Mouse (Mus musculus) hindbrain, embryonic 12.5 days (tissue): ENCODE results near the gene Ube2v1. TPM values are rescaled to one million over a fixed set of nuclear protein-coding genes. Genes with fewer than 3 reads are reported as not detected.
A peak's percentile ranks its signal among the peaks of the same experiment; 100 is the strongest.

ENCODE experiments used
- ATAC-seq: fragments of 200-750 bp; cut with Nextera tagmentation; 2 replicates; pipeline ENCODE4 v1.8.0; 2017; ENCODE audit warnings: moderate TSS enrichment; ENCODE audit not compliant: low FRiP score
- H3K27ac ChIP-seq: fragments of 300-500 bp; sonication (generic); 2 replicates; pipeline ENCODE4 v1.5.1; 2016; ENCODE audit warnings: mild to moderate bottlenecking
- H3K27me3 ChIP-seq: fragments of 300-500 bp; sonication (generic); 2 replicates; pipeline ENCODE4 v1.6.1; 2016; ENCODE audit warnings: mild to moderate bottlenecking
- H3K36me3 ChIP-seq: fragments of 300-500 bp; sonication (generic); 2 replicates; pipeline ENCODE4 v1.6.1; 2016; ENCODE audit warnings: mild to moderate bottlenecking
- H3K4me1 ChIP-seq: fragments of 300-500 bp; sonication (generic); 2 replicates; pipeline ENCODE4 v1.6.1; 2016
- H3K4me2 ChIP-seq: fragments of 300-500 bp; sonication (generic); replicated peaks from 2 replicates; pipeline ENCODE4 v1.6.1; 2016; ENCODE audit warnings: mild to moderate bottlenecking
- H3K4me3 ChIP-seq: fragments of 300-500 bp; sonication (generic); 2 replicates; pipeline ENCODE4 v1.5.1; 2016; ENCODE audit warnings: mild to moderate bottlenecking
- H3K9ac ChIP-seq: fragments of 300-500 bp; sonication (generic); 2 replicates; pipeline ENCODE4 v1.6.1; 2016; ENCODE audit warnings: mild to moderate bottlenecking, moderate library complexity
- H3K9me3 ChIP-seq: fragments of 300-500 bp; sonication (generic); replicated peaks from 2 replicates; pipeline ENCODE4 v1.6.1; 2016; ENCODE audit warnings: mild to moderate bottlenecking
- WGBS: fragments of 180-500 bp; shearing (Covaris S2); methylation state at CpG from one replicate; pipeline ENCODE4 v1.1.7; 2016; 5-methylcytosine and 5-hydroxymethylcytosine counted together
- polyA plus RNA-seq: library from polyadenylated mRNA; unstranded; fragments of >200 nt; fragmentation: Nextera tagmentation; extraction: Ambion mirVana; gene quantifications from 2 replicates; pipeline ENCODE4 v1.2.1, GENCODE M21; 2016

Ube2v1 gene
- polyA plus RNA-seq, 1 experiment from 2014 or later, result 291 TPM

DNA sequence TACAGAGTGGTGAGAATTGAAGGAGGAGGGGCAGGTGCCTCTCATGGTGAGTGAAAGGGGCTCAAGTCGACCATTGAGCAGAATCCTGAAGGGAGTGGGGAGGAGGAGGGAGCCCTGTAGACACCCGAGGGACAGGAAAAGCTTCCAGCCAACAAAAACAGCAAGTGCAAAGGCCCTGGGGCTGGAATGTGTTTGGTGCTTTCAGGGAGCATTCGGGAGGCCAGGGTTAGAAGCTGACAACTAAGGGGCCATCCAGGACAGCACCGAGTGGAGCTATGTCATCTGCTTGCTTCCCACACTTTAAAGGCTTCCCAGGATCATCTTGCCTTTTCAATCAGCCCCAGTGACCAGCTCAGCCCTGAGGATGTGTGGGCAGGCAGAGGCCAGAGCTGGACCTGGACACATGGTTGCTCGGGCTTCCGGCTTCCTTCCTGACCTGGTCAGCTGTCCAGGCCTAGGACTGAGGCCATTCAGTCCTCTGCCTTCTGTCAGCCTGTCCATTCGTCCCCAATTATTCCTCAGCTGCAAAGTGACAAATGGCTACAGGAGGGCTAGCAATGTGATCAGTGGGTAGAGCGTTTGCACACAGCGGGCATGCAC, 54.6 kb downstream of the Ube2v1 start:
- peaks cover 6% of the 10 kb centered on the region; the same call in 1 of the 2 replicates for H3K4me1 ChIP-seq
- WGBS, result 64% methylated on average over 9 of the region's 9 CpGs
- H3K27ac ChIP-seq, result no peak overlapping the region

DNA sequence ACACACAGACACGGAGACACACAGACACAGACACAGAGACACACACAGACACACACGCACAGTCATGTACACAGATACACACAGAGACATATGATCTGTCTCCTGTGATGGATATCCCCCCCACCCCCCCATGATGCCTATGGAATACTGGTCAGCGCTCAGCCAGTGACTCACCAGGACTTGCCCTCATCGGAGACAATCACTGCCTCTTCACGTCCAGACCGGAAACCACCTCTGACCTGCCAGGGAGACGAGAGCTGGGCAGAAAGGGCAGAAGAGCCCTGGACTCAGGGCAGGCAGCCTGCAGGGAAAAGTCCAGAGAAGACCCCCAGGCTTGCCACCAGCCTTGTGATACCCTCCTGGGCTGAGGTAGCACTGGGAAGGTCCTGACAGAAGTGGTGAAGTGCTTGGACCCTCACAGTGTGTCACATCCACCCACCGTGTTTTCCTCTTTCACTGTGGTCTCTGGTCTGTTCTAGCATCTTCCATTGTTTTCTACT, 55.7 kb downstream of the Ube2v1 start:
- WGBS, result 72% methylated on average over 8 of the region's 8 CpGs

More for the DNA sequence above, 54.6 kb downstream of the Ube2v1 start:
- ATAC-seq, result no peak
- H3K4me3 ChIP-seq, result no peak overlapping the region
- no peak overlapping the region for H3K9ac ChIP-seq
- 0 out of 2 replicates have a peak, but pooled peaks cover 2% of the 10 kb centered on the region for H3K27me3 ChIP-seq
- no peaks in the 10 kb centered on the region for H3K36me3 ChIP-seq
- no peak overlapping the region for H3K4me2 ChIP-seq
- no peaks in the 10 kb centered on the region for H3K9me3 ChIP-seq

DNA sequence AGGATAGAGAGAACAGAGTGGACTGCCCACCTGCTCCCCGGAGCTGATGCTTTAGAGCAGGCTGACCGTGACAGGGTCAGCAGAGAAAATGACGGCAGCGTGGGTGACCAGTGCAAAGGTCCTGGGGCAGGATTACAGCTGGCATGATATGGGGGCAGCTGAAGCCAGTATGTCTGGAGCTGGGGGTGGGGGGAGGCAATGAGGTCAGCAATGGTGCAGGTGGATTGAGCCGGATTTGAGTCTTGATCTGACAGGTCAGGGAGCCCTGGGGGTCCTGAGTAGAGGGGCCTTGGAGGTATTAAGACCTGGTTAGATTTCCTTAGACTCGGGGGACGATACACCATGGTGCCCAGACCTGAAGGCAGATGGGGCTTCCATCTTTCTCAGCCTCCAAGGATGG, 56.3 kb downstream of the Ube2v1 start:
- Histone ChIP-seq H3K27ac (no peak overlapping the region), H3K9ac (no peak overlapping the region), H3K27me3 (0 out of 2 replicates have a peak, but pooled peaks cover 2% of the 10 kb centered on the region), H3K9me3 (no peaks in the 10 kb centered on the region), H3K4me2 (no peak overlapping the region), H3K36me3 (no peaks in the 10 kb centered on the region), H3K4me1 (peaks cover 6% of the 10 kb centered on the region; the same call in 1 of the 2 replicates), H3K4me3 (no peak overlapping the region)
- 87% methylated on average over 7 of the region's 7 CpGs for WGBS
- ATAC-seq, result no peak

More for the DNA sequence above, 55.7 kb downstream of the Ube2v1 start:
- no peak overlapping the region for H3K9ac ChIP-seq
- H3K4me3 ChIP-seq, result no peak overlapping the region
- no peak for ATAC-seq
- no peaks in the 10 kb centered on the region for H3K36me3 ChIP-seq
- peaks cover 6% of the 10 kb centered on the region; the same call in 1 of the 2 replicates for H3K4me1 ChIP-seq
- H3K27me3 ChIP-seq, result 0 out of 2 replicates have a peak, but pooled peaks cover 2% of the 10 kb centered on the region
- H3K4me2 ChIP-seq, result no peak overlapping the region
- H3K27ac ChIP-seq, result no peak overlapping the region
- H3K9me3 ChIP-seq, result no peaks in the 10 kb centered on the region

DNA sequence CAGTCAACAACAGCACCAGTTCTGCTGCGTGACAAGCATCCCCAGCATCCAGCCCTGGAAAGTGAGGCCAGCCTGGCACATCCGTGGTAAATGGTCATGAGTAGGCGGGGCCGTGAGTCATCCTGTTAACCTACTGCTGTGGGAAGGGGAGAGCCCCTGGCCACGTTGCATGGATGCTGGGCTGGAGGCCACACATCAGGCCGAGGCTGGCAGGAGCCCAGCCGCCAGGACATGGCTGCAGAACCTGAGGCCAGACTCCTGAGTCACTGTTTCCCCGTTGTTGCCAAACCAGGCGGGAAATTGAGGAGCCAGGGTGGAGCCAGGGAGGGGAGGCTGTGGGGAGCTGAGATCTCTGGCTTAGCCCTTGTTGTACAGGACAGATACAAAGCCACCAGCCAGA, 57.1 kb downstream of the Ube2v1 start:
- Histone ChIP-seq H3K9ac (no peak overlapping the region), H3K4me1 (peaks cover 12% of the 10 kb centered on the region), H3K27ac (no peak overlapping the region), H3K4me3 (no peak overlapping the region), H3K27me3 (0 out of 2 replicates have a peak, but pooled peaks cover 2% of the 10 kb centered on the region), H3K36me3 (no peaks in the 10 kb centered on the region), H3K9me3 (no peaks in the 10 kb centered on the region), H3K4me2 (no peak overlapping the region)
- WGBS, result 74% methylated on average over 9 of the region's 9 CpGs
- ATAC-seq, result no peak

DNA sequence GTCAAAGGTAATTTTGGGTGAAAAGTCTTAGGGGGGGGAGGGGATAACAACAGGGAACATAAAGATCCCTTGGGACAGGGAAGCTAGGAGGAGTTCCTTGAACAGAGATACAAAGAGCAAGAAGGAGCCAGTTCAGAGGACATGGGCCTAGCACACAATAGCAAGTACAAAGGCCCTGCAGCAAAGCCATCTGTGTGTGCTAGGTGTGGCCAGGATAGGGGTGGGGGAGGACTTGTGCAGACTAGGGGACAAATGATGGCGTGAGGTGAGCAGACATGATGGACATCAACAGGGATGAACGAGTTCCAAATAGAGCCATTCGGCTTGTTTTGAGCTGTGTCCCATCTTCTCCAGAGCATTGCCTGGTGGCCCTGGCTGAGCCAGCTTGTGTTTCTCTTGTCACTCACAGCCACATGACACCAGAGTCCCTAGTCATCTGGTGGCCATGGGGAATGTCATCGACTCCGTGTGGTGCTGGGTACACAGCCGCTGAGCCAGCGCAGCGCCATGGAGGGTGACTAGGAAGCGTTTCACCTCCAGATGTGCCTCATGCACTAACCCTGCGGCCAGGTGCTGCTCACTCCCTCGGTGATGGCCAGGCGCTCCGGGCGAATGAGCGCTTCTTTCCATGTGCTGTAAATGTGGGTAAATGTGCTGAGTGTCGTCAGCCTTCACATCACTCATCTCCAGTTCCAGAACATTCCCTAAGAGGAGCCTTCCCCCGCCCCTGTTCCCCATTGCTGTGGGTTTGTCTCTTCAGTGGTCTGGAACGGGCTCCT, 60.3 kb downstream of the Ube2v1 start:
- ATAC-seq, result no peak
- H3K4me1 ChIP-seq, result peaks cover 5% of the 10 kb centered on the region
- no peaks in the 10 kb centered on the region for H3K9me3 ChIP-seq
- 82% methylated on average over 18 of the region's 18 CpGs for WGBS
- H3K4me2 ChIP-seq, result no peak overlapping the region
- no peak overlapping the region for H3K4me3 ChIP-seq
- H3K27ac ChIP-seq, result no peak overlapping the region
- no peak overlapping the region for H3K9ac ChIP-seq
- H3K36me3 ChIP-seq, result no peaks in the 10 kb centered on the region
- H3K27me3 ChIP-seq, result 0 out of 2 replicates have a peak, but pooled peaks cover 2% of the 10 kb centered on the region

DNA sequence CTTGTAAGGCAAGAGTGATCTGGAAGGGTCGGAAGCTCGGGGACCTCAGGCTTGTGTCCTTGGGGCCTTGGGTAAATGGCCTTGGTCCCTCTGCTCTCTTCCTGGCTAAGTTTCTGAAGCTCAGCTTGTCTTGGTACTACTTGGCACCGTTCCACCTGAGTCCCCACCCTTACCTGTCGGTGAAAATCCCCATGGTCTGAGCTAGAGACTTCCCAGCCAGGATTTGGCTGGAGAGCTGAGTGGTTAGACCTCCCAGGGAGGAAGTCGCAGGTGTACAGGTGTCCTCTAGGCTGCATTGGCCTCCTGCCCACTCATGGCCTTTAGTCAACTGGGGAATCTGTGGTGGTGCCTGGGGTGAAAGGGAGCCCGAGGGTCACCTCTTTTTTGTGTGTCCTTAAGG, 61.1 kb downstream of the Ube2v1 start:
- H3K9me3 ChIP-seq, result no peaks in the 10 kb centered on the region

DNA sequence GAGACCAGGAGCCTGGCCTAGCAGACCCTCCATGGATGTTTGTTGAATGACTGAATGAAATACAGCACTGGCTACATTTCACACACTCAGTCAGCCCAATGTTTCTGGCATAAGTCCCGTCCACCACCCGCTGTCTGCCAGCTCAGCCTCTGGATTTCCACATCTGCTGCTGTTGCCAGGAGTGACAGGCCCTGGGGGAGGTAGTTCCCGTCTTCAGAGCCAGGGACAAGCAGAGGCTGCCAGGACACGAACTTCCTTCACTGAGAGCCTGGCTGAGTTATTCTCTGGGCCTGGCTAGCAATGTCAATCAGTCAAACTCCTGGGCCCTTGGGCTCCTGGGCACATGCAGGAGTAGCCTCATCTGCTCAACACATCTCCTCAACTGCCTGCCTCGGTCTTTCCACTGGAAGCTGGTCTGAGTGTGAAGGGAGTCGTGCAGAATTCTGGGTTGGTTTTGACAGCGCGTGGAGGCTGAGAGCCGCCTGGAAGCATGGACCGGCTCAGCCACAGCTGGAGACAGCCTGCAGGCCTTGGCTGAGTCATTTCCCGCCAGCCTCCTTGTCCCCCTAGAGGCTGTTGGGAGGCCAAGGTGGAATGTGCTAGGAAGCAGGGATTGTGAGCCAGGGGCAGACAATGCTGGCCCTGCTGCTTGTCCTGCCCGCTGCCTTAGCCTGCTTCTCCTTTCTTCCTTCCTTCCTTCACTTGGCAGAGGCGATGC, 61.8 kb downstream of the Ube2v1 start:
- no peak overlapping the region for H3K4me2 ChIP-seq

More for the DNA sequence above, 61.1 kb downstream of the Ube2v1 start:
- no peaks in the 10 kb centered on the region for H3K36me3 ChIP-seq
- H3K4me1 ChIP-seq, result peaks cover 6% of the 10 kb centered on the region
- no peak overlapping the region for H3K4me2 ChIP-seq
- WGBS, result 87% methylated on average over 6 of the region's 6 CpGs
- H3K27ac ChIP-seq, result no peak overlapping the region
- no peak overlapping the region for H3K4me3 ChIP-seq
- no peak for ATAC-seq
- H3K27me3 ChIP-seq, result no peaks in the 10 kb centered on the region
- no peak overlapping the region for H3K9ac ChIP-seq

DNA sequence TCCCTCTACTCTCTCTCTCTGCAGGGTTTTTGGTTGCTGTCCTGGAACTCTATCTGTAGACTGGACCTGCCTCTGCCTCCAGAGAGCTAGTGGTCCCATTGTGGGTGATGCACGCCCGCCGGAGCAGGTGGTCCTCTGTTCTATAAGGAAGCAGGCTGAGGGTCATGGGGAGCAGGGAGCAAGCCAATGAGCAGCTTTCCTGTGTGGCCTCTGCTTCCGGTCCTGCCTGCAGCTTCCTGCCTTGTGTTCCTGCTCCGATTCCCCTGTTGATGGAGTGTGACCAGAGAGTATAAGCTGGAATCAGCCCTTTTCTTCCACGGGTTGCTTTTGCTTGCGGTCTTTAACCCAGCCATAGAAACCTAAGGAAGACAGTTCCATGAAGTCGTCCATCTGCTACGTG, 63.8 kb downstream of the Ube2v1 start:
- Histone ChIP-seq H3K9ac (no peak overlapping the region), H3K9me3 (no peaks in the 10 kb centered on the region), H3K4me3 (no peak overlapping the region), H3K36me3 (no peaks in the 10 kb centered on the region), H3K4me1 (peaks cover 31% of the 10 kb centered on the region), H3K4me2 (no peak overlapping the region), H3K27me3 (peaks cover 1% of the 10 kb centered on the region; the same call in 1 of the 2 replicates), H3K27ac (no peak overlapping the region)
- WGBS, result 80% methylated on average over 9 of the region's 9 CpGs
- ATAC-seq, result no peak

More for the DNA sequence above, 61.8 kb downstream of the Ube2v1 start:
- Histone ChIP-seq H3K4me1 (peaks cover 13% of the 10 kb centered on the region), H3K9ac (no peak overlapping the region), H3K4me3 (no peak overlapping the region), H3K36me3 (no peaks in the 10 kb centered on the region), H3K27ac (peak overlapping the region; percentile 35; the same call in 1 of the 2 replicates), H3K9me3 (no peaks in the 10 kb centered on the region), H3K27me3 (no peaks in the 10 kb centered on the region)
- 62% methylated on average over 13 of the region's 13 CpGs for WGBS
- ATAC-seq, result no peak

DNA sequence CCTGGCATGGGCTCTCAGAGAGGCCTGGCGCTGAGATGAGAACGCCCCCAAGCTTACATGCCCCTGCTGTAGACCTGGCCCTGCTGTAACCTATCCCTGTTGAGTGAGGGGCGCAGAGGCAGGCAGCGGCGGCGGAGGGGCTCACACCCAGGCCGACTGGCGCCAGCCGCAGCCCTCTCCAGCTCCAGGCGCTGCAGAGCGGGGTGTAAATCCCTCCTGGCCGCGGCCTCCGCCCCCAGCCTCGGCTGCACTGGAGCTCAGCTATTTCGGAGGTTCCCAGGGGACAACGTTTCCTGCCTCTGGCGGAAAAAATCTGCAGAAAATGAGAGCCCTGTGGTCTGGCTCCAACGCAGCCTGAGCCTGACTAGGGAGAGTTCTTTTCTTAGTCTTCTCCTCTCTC, 66.2 kb downstream of the Ube2v1 start:
- H3K9me3 ChIP-seq, result no peaks in the 10 kb centered on the region
- peaks cover 4% of the 10 kb centered on the region; the same call in 1 of the 2 replicates for H3K27me3 ChIP-seq
- H3K36me3 ChIP-seq, result no peaks in the 10 kb centered on the region
- peaks cover 45% of the 10 kb centered on the region for H3K4me1 ChIP-seq
- peak overlapping the region; percentile 71 for H3K27ac ChIP-seq
- no peak for ATAC-seq
- 23% methylated on average over 18 of the region's 19 CpGs for WGBS
- H3K4me2 ChIP-seq, result peak overlapping the region; percentile 33; the same call in 1 of the 2 replicates
- no peak overlapping the region for H3K4me3 ChIP-seq
- 0 out of 2 replicates have a peak overlapping the region, but pooled peaks have one; percentile 5 for H3K9ac ChIP-seq

DNA sequence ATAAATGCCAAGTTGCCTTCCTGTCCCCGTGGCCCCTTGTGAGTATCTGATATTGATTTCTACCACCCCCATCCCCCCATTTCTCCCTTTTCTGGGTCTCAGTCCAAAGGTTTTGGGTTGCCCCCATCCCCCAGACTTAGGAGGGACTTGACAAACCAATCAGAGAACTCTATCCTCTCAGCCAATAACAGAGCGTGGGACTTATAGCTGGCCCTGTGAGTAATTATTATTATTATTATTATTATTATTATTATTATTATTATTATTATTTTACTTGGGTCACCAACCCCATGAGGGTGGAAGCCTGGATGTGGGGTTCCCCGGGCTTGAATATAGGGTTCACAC, 66.6 kb downstream of the Ube2v1 start:
- Histone ChIP-seq H3K4me2 (no peak overlapping the region), H3K27me3 (peaks cover 6% of the 10 kb centered on the region), H3K27ac (peak overlapping the region; percentile 71; the same call in 1 of the 2 replicates), H3K4me1 (peaks cover 45% of the 10 kb centered on the region), H3K36me3 (no peaks in the 10 kb centered on the region), H3K9ac (no peak overlapping the region), H3K4me3 (no peak overlapping the region), H3K9me3 (no peaks in the 10 kb centered on the region)
- WGBS, result 64% methylated on average over 3 of the region's 3 CpGs
- ATAC-seq, result no peak

DNA sequence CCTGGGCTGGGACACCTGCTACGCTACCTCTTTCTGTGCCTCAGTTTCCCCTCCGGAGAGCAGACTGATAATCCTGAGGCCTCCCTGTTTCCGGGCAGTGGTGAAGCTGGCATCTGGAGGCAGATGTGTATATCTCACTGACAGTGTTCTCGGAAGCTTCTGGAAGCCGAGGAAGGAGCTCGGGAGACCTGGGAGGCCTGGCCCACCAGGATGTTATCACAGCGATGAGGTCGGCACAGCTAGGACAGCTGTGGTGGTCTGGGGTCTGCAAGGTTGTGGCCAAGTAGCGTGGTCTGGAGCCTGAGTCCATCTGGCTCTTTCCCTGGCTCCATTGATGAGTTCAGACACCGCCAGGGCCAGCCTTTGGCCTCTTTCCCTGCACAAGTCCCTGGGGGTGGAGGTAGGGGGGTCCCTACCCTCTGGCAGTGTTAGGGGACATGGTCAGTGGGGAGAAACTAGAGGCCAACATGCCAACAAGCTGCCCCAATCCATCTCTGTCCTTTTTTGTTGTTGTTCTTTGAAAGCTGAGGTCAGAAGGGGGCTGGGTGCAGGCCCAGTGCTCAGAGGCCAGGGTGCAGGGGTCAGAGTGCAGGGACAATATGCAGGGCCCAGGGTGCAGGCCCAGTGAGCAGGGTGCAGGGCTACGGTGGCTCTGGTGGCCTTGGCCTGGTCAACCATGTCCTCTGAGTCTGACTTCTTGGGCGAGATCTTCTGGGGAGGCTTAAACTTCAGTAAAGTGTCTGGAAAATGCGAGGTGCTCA, 67.2 kb downstream of the Ube2v1 start:
- Histone ChIP-seq H3K9ac (no peak overlapping the region), H3K27ac (peak overlapping the region; percentile 12; the same call in 1 of the 2 replicates), H3K9me3 (no peaks in the 10 kb centered on the region), H3K4me1 (peaks cover 47% of the 10 kb centered on the region), H3K4me2 (no peak overlapping the region), H3K36me3 (no peaks in the 10 kb centered on the region), H3K27me3 (peaks cover 11% of the 10 kb centered on the region), H3K4me3 (no peak overlapping the region)
- ATAC-seq, result no peak
- WGBS, result 72% methylated on average over 13 of the region's 13 CpGs
